Mouse (Mus musculus) left cerebral cortex, postnatal 25 days (tissue): ENCODE data around the gene Snip1. TPM values are rescaled to one million over a fixed set of nuclear protein-coding genes. Genes with fewer than 3 reads are reported as not detected.

Source experiments
- DNase-seq, 2 experiments: peaks; one replicate each; pipeline ENCODE4 v3.0.0; 2022; ENCODE audit warnings: low spot score in 2 of 2, mixed read lengths in 1 of 2
- intact Hi-C: fragments of 180-260 bp; cut with DNase I; formaldehyde crosslinking; loops from one replicate; pipeline ENCODE4 v1.15.1; 2025
- total RNA-seq, 2 experiments: library from RNA; stranded (reverse); gene quantifications; 2 replicates each; pipeline ENCODE4 v1.2.3; 2021

Gene Snip1
- total RNA-seq, 2 experiments from 2014 or later = 13.8 to 14.1 TPM

- no peak for DNase-seq
- intact Hi-C loops = no loop called here
Observed at GRCm38 (mm10) chr4:125093031-125093430, 26.6 kb downstream of the Snip1 start.

GRCm38 (mm10) chr4:125096066-125096465, 29.6 kb downstream of the Snip1 start:
- intact Hi-C loops = no loop called here
- no peak for DNase-seq

- intact Hi-C loops = no loop called here
- no peak for DNase-seq
Observed at GRCm38 (mm10) chr4:125097412-125097811, 30.9 kb downstream of the Snip1 start.

GRCm38 (mm10) chr4:125099458-125099857, 33.0 kb downstream of the Snip1 start:
- intact Hi-C loops = no loop called here

GRCm38 (mm10) chr4:125101334-125101733, 34.9 kb downstream of the Snip1 start:
- intact Hi-C loops = no loop called here
- DNase-seq = peak in 1 of 2 experiments; percentile 56

More at GRCm38 (mm10) chr4:125099458-125099857, 33.0 kb downstream of the Snip1 start:
- peak; percentile 80 to 83 for DNase-seq

GRCm38 (mm10) chr4:125105354-125105753, 38.9 kb downstream of the Snip1 start:
- no peak for DNase-seq
- intact Hi-C loops = no loop called here

- intact Hi-C loops = no loop called here
- DNase-seq = peak; percentile 88 to 95
Observed at GRCm38 (mm10) chr4:125114638-125115037, 48.2 kb downstream of the Snip1 start.

- intact Hi-C loops = no loop called here
- DNase-seq = no peak
Observed at GRCm38 (mm10) chr4:125115081-125115480, 48.6 kb downstream of the Snip1 start.

GRCm38 (mm10) chr4:125115710-125116089, 49.2 kb downstream of the Snip1 start:
- DNase-seq = peak in 1 of 2 experiments; percentile 56
- intact Hi-C loops = no loop called here

GRCm38 (mm10) chr4:125116090-125116861, 49.8 kb downstream of the Snip1 start:
- peak; percentile 72 to 78 for DNase-seq
- intact Hi-C loops = no loop called here

GRCm38 (mm10) chr4:125116929-125117328, 50.5 kb downstream of the Snip1 start:
- intact Hi-C loops = no loop called here
- DNase-seq = no peak

- intact Hi-C loops = no loop called here
- DNase-seq = no peak
Observed at GRCm38 (mm10) chr4:125117902-125118320, 51.4 kb downstream of the Snip1 start.

GRCm38 (mm10) chr4:125119070-125119469, 52.6 kb downstream of the Snip1 start:
- intact Hi-C loops = no loop called here
- DNase-seq = no peak

GRCm38 (mm10) chr4:125119721-125120120, 53.2 kb downstream of the Snip1 start:
- no peak for DNase-seq
- intact Hi-C loops = no loop called here

GRCm38 (mm10) chr4:125122431-125123278, 56.2 kb downstream of the Snip1 start:
- intact Hi-C loops = no loop called here
- DNase-seq = no peak

GRCm38 (mm10) chr4:125123279-125123671, 56.8 kb downstream of the Snip1 start:
- intact Hi-C loops = no loop called here
- no peak for DNase-seq

Other genes starting within 250 kb of the Snip1 start
- 10 to 100 TPM; 30.6 to 34.9 TPM for gene Yrdc, start 216.0 kb upstream of the Snip1 start, total RNA-seq
- 10 to 100 TPM; 73.5 to 74.0 TPM for gene 1110065P20Rik, start 215.5 kb upstream of the Snip1 start, total RNA-seq
- gene Maneal, start 204.5 kb upstream of the Snip1 start, total RNA-seq = 10 to 100 TPM; 49.2 to 51.7 TPM
- gene Epha10, start 185.8 kb upstream of the Snip1 start, total RNA-seq = 10 to 100 TPM; 46.6 to 49.7 TPM
- gene 9930104L06Rik, start 129.6 kb upstream of the Snip1 start, total RNA-seq = 10 to 100 TPM; 17.9 TPM
- gene Cdca8, start 127.4 kb upstream of the Snip1 start, total RNA-seq = 1 to 10 TPM; 1.2 to 1.6 TPM
- gene Rspo1, start 80.2 kb upstream of the Snip1 start, total RNA-seq = 10 to 100 TPM; 12.7 to 13.2 TPM
- gene Gnl2, start 50.1 kb upstream of the Snip1 start, total RNA-seq = 10 to 100 TPM; 55.4 to 62.6 TPM
- gene Dnali1, start 969 bp upstream of the Snip1 start, total RNA-seq = under 1 TPM; 0.28 to 0.50 TPM
- gene Meaf6, start 18.5 kb downstream of the Snip1 start, total RNA-seq = 100 to 1,000 TPM; 121 to 124 TPM
- 1 to 10 TPM; 1.1 to 1.2 TPM for gene Zc3h12a, start 61.2 kb downstream of the Snip1 start, total RNA-seq